Mouse (Mus musculus): ENCODE data around the gene Fpr3. TPM values are rescaled to one million over a fixed set of nuclear protein-coding genes. Genes with fewer than 3 reads are reported as not detected.
"Not testable (repeated sequence)": the region's sequence is repeated elsewhere in the genome, so short reads cannot be mapped to it uniquely, and the experiment has no call there.

Fpr3 gene
- polyA plus RNA-seq, 1 experiment from 2014 or later = not detected

- Histone ChIP-seq H3K4me2 (ENCODE audit: low read depth, severe bottlenecking) (no peak overlapping the region), H3K9me3 (ENCODE audit: control insufficient read depth, low read length) (no peaks in the 10 kb centered on the region; the same call in 1 of the 2 replicates), H3K4me3 (ENCODE audit: low read depth, low read length) (no peak overlapping the region), H3K9ac (ENCODE audit: low read length) (no peak overlapping the region), H3K36me3 (ENCODE audit: control insufficient read depth, insufficient read depth, low read length) (no peaks in the 10 kb centered on the region), H3K4me1 (ENCODE audit: control insufficient read depth, insufficient read depth, low read length) (no peaks in the 10 kb centered on the region), H3K27ac (replicated peaks; ENCODE audit: low read depth, low read length) (no peak overlapping the region), H3K27me3 (ENCODE audit: control insufficient read depth, insufficient read depth, low read length) (no peaks in the 10 kb centered on the region)
- WGBS = 96% methylated on average over 1 of the region's 1 CpGs
- DNase-seq (ENCODE audit: low spot score) (no peak), ATAC-seq (ENCODE audit: insufficient number of reproducible peaks, low FRiP score, low TSS enrichment, low read depth) (no peak)
These were observed 13.1 kb downstream of the Fpr3 start for GRCm38 (mm10) chr17:17900768-17901167.

GRCm38 (mm10) chr17:17909636-17910421 is 22.2 kb downstream of the Fpr3 start:
- H3K36me3 ChIP-seq (ENCODE audit: control insufficient read depth, insufficient read depth, low read length) = no peaks in the 10 kb centered on the region
- DNase-seq (ENCODE audit: low spot score) = peak; percentile 86
- no peaks in the 10 kb centered on the region for H3K27me3 ChIP-seq (ENCODE audit: control insufficient read depth, insufficient read depth, low read length)
- H3K4me2 ChIP-seq (ENCODE audit: low read depth, severe bottlenecking) = peak overlapping the region; percentile 48
- H3K9ac ChIP-seq (ENCODE audit: low read length) = peak overlapping the region; percentile 58
- no peaks in the 10 kb centered on the region for H3K4me1 ChIP-seq (ENCODE audit: control insufficient read depth, insufficient read depth, low read length)
- H3K27ac ChIP-seq (replicated peaks; ENCODE audit: low read depth, low read length) = no peak overlapping the region
- peak overlapping the region; percentile 41 for H3K4me3 ChIP-seq (ENCODE audit: low read depth, low read length)
- peak; percentile 98 for ATAC-seq (ENCODE audit: insufficient number of reproducible peaks, low FRiP score, low TSS enrichment, low read depth)
- H3K9me3 ChIP-seq (ENCODE audit: control insufficient read depth, low read length) = no peaks in the 10 kb centered on the region; the same call in 1 of the 2 replicates
- 20% methylated on average over 51 of the region's 51 CpGs for WGBS

GRCm38 (mm10) chr17:17912618-17913017 is 25.0 kb downstream of the Fpr3 start:
- not testable (repeated sequence) for H3K4me2 ChIP-seq (ENCODE audit: low read depth, severe bottlenecking); H3K27ac ChIP-seq (replicated peaks; ENCODE audit: low read depth, low read length); H3K27me3 ChIP-seq (ENCODE audit: control insufficient read depth, insufficient read depth, low read length); H3K4me1 ChIP-seq (ENCODE audit: control insufficient read depth, insufficient read depth, low read length); ATAC-seq (ENCODE audit: insufficient number of reproducible peaks, low FRiP score, low TSS enrichment, low read depth); DNase-seq (ENCODE audit: low spot score); H3K9me3 ChIP-seq (ENCODE audit: control insufficient read depth, low read length); H3K9ac ChIP-seq (ENCODE audit: low read length); H3K36me3 ChIP-seq (ENCODE audit: control insufficient read depth, insufficient read depth, low read length); H3K4me3 ChIP-seq (ENCODE audit: low read depth, low read length)
- WGBS = 92% methylated on average over 8 of the region's 8 CpGs

GRCm38 (mm10) chr17:17917376-17917775 is 29.7 kb downstream of the Fpr3 start:
- DNase-seq (ENCODE audit: low spot score) (no peak), ATAC-seq (ENCODE audit: insufficient number of reproducible peaks, low FRiP score, low TSS enrichment, low read depth) (no peak)
- no peaks in the 10 kb centered on the region for H3K36me3 ChIP-seq (ENCODE audit: control insufficient read depth, insufficient read depth, low read length)
- 91% methylated on average over 1 of the region's 1 CpGs for WGBS
- no peak overlapping the region for H3K4me3 ChIP-seq (ENCODE audit: low read depth, low read length)
- no peak overlapping the region for H3K9ac ChIP-seq (ENCODE audit: low read length)
- H3K9me3 ChIP-seq (ENCODE audit: control insufficient read depth, low read length) = no peaks in the 10 kb centered on the region
- no peaks in the 10 kb centered on the region for H3K27me3 ChIP-seq (ENCODE audit: control insufficient read depth, insufficient read depth, low read length)
- no peak overlapping the region for H3K4me2 ChIP-seq (ENCODE audit: low read depth, severe bottlenecking)
- no peak overlapping the region for H3K27ac ChIP-seq (replicated peaks; ENCODE audit: low read depth, low read length)
- no peaks in the 10 kb centered on the region for H3K4me1 ChIP-seq (ENCODE audit: control insufficient read depth, insufficient read depth, low read length)

- Histone ChIP-seq H3K9ac (ENCODE audit: low read length) (no peak overlapping the region), H3K4me2 (ENCODE audit: low read depth, severe bottlenecking) (no peak overlapping the region), H3K4me1 (ENCODE audit: control insufficient read depth, insufficient read depth, low read length) (no peaks in the 10 kb centered on the region), H3K27me3 (ENCODE audit: control insufficient read depth, insufficient read depth, low read length) (no peaks in the 10 kb centered on the region), H3K4me3 (ENCODE audit: low read depth, low read length) (no peak overlapping the region), H3K36me3 (ENCODE audit: control insufficient read depth, insufficient read depth, low read length) (no peaks in the 10 kb centered on the region), H3K9me3 (ENCODE audit: control insufficient read depth, low read length) (no peaks in the 10 kb centered on the region), H3K27ac (replicated peaks; ENCODE audit: low read depth, low read length) (no peak overlapping the region)
- DNase-seq (ENCODE audit: low spot score) (no peak), ATAC-seq (ENCODE audit: insufficient number of reproducible peaks, low FRiP score, low TSS enrichment, low read depth) (no peak)
These were observed 30.1 kb downstream of the Fpr3 start for GRCm38 (mm10) chr17:17917782-17918181.

GRCm38 (mm10) chr17:17973443-17973842 is 85.8 kb downstream of the Fpr3 start:
- no peak overlapping the region for H3K27ac ChIP-seq (replicated peaks; ENCODE audit: low read depth, low read length)
- no peaks in the 10 kb centered on the region for H3K27me3 ChIP-seq (ENCODE audit: control insufficient read depth, insufficient read depth, low read length)
- H3K36me3 ChIP-seq (ENCODE audit: control insufficient read depth, insufficient read depth, low read length) = no peaks in the 10 kb centered on the region
- H3K9ac ChIP-seq (ENCODE audit: low read length) = no peak overlapping the region
- WGBS = 16% methylated on average over 1 of the region's 1 CpGs
- H3K4me1 ChIP-seq (ENCODE audit: control insufficient read depth, insufficient read depth, low read length) = no peaks in the 10 kb centered on the region
- H3K9me3 ChIP-seq (ENCODE audit: control insufficient read depth, low read length) = peaks cover 1% of the 10 kb centered on the region; the same call in 1 of the 2 replicates
- no peak for ATAC-seq (ENCODE audit: insufficient number of reproducible peaks, low FRiP score, low TSS enrichment, low read depth)
- H3K4me3 ChIP-seq (ENCODE audit: low read depth, low read length) = no peak overlapping the region
- no peak for DNase-seq (ENCODE audit: low spot score)
- no peak overlapping the region for H3K4me2 ChIP-seq (ENCODE audit: low read depth, severe bottlenecking)

GRCm38 (mm10) chr17:17981232-17981631 is 93.6 kb downstream of the Fpr3 start:
- not testable (repeated sequence) for H3K27me3 ChIP-seq (ENCODE audit: control insufficient read depth, insufficient read depth, low read length); H3K9ac ChIP-seq (ENCODE audit: low read length); ATAC-seq (ENCODE audit: insufficient number of reproducible peaks, low FRiP score, low TSS enrichment, low read depth); DNase-seq (ENCODE audit: low spot score); H3K9me3 ChIP-seq (ENCODE audit: control insufficient read depth, low read length); H3K4me1 ChIP-seq (ENCODE audit: control insufficient read depth, insufficient read depth, low read length); H3K4me3 ChIP-seq (ENCODE audit: low read depth, low read length); H3K4me2 ChIP-seq (ENCODE audit: low read depth, severe bottlenecking); H3K36me3 ChIP-seq (ENCODE audit: control insufficient read depth, insufficient read depth, low read length); H3K27ac ChIP-seq (replicated peaks; ENCODE audit: low read depth, low read length)
- WGBS = 84% methylated on average over 2 of the region's 2 CpGs

- no peak for ATAC-seq (ENCODE audit: insufficient number of reproducible peaks, low FRiP score, low TSS enrichment, low read depth)
- H3K4me2 ChIP-seq (ENCODE audit: low read depth, severe bottlenecking) = no peak overlapping the region
These were observed 117.1 kb downstream of the Fpr3 start for GRCm38 (mm10) chr17:18004752-18005151.

More at GRCm38 (mm10) chr17:18004752-18005151, 117.1 kb downstream of the Fpr3 start:
- WGBS = 89% methylated on average over 1 of the region's 1 CpGs
- Histone ChIP-seq H3K27me3 (ENCODE audit: control insufficient read depth, insufficient read depth, low read length) (no peaks in the 10 kb centered on the region), H3K4me1 (ENCODE audit: control insufficient read depth, insufficient read depth, low read length) (no peaks in the 10 kb centered on the region), H3K9ac (ENCODE audit: low read length) (no peak overlapping the region), H3K27ac (replicated peaks; ENCODE audit: low read depth, low read length) (no peak overlapping the region), H3K36me3 (ENCODE audit: control insufficient read depth, insufficient read depth, low read length) (no peaks in the 10 kb centered on the region), H3K9me3 (ENCODE audit: control insufficient read depth, low read length) (no peaks in the 10 kb centered on the region), H3K4me3 (ENCODE audit: low read depth, low read length) (no peak overlapping the region)
- no peak for DNase-seq (ENCODE audit: low spot score)

Data from limb, embryonic 11.5 days (tissue).